Mouse (Mus musculus) kidney, postnatal 0 days (tissue): Measurements from ENCODE around the gene Elovl7. TPM values are rescaled to one million over a fixed set of nuclear protein-coding genes. Genes with fewer than 3 reads are reported as not detected.
A peak's percentile ranks its signal among the peaks of the same experiment; 100 is the strongest.

Experiments used
- ATAC-seq: fragments of 200-750 bp; cut with Nextera tagmentation; replicated peaks from 2 replicates; pipeline ENCODE4 v1.8.0; 2017; ENCODE audit warnings: low read depth, moderate number of reproducible peaks, moderate TSS enrichment, moderate library complexity; ENCODE audit not compliant: low FRiP score
- DNase-seq: peaks from one replicate; pipeline ENCODE4 v3.0.0-alpha.2; 2016; ENCODE audit warnings: low spot score
- H3K27ac ChIP-seq: fragments of 300-500 bp; sonication (generic); 2 replicates; pipeline ENCODE4 v1.5.1; 2014; ENCODE audit warnings: mild to moderate bottlenecking
- H3K27me3 ChIP-seq: fragments of 300-500 bp; sonication (generic); 2 replicates; pipeline ENCODE4 v1.6.1; 2014; ENCODE audit warnings: low read length, mixed read lengths; ENCODE audit not compliant: insufficient read depth
- H3K36me3 ChIP-seq: fragments of 300-500 bp; sonication (generic); 2 replicates; pipeline ENCODE4 v1.6.1; 2014; ENCODE audit warnings: low read length, mixed read lengths; ENCODE audit not compliant: insufficient read depth
- H3K4me1 ChIP-seq: fragments of 300-500 bp; sonication (generic); replicated peaks from 2 replicates; pipeline ENCODE4 v1.6.1; 2014; ENCODE audit warnings: antibody characterized with exemption, low read length, mixed read lengths; ENCODE audit not compliant: insufficient read depth
- H3K4me2 ChIP-seq: fragments of 300-500 bp; sonication (generic); 2 replicates; pipeline ENCODE4 v1.6.1; 2014; ENCODE audit warnings: mild to moderate bottlenecking, low read length, moderate library complexity, mixed read lengths
- H3K4me3 ChIP-seq: fragments of 300-500 bp; sonication (generic); replicated peaks from 2 replicates; pipeline ENCODE4 v1.5.1; 2014; ENCODE audit warnings: low read depth, low read length
- H3K9ac ChIP-seq: fragments of 300-500 bp; sonication (generic); 2 replicates; pipeline ENCODE4 v1.6.1; 2014; ENCODE audit warnings: low read depth, low read length
- H3K9me3 ChIP-seq: fragments of 300-500 bp; sonication (generic); replicated peaks from 2 replicates; pipeline ENCODE4 v1.6.1; 2016; ENCODE audit warnings: low read length, inconsistent platforms, mixed read lengths
- CTCF ChIP-seq: IDR thresholded peaks from 2 replicates; pipeline ENCODE4 v1.5.1; 2016; ENCODE audit warnings: antibody characterized with exemption, low read depth, mild to moderate bottlenecking, moderate library complexity
- WGBS: fragments of 180-500 bp; shearing (Covaris S2); extraction: QIAGEN DNeasy Blood & Tissue Kit; methylation state at CpG from one replicate; pipeline ENCODE4 v1.1.7; 2014; 5-methylcytosine and 5-hydroxymethylcytosine counted together
- polyA plus RNA-seq: library from polyadenylated mRNA; unstranded; fragments of >200 nt; fragmentation: Nextera tagmentation; extraction: Ambion mirVana; gene quantifications from 2 replicates; pipeline ENCODE4 v1.2.1, GENCODE M21; 2015

The Elovl7 gene
- polyA plus RNA-seq, 1 experiment from 2014 or later = 34.5 TPM

- H3K4me3 ChIP-seq = no peak overlapping the region
- H3K27ac ChIP-seq = no peak overlapping the region; the same call in 1 of the 2 replicates
- 89% methylated on average over 7 of the region's 7 CpGs for WGBS
- TF ChIP-seq CTCF = no peak
- H3K4me1 ChIP-seq = no peaks in the 10 kb centered on the region
- DNase-seq (no peak), ATAC-seq (no peak)
- H3K36me3 ChIP-seq = 0 out of 2 replicates have a peak, but pooled peaks cover 6% of the 10 kb centered on the region
- H3K9me3 ChIP-seq = no peaks in the 10 kb centered on the region
- no peak overlapping the region for H3K9ac ChIP-seq
- H3K27me3 ChIP-seq = no peaks in the 10 kb centered on the region
- no peak overlapping the region for H3K4me2 ChIP-seq
These were observed 112.8 kb downstream of the Elovl7 start for GRCm38 (mm10) chr13:108327047-108327446.

GRCm38 (mm10) chr13:108328406-108329180, 114.4 kb downstream of the Elovl7 start:
- H3K36me3 ChIP-seq = 0 out of 2 replicates have a peak, but pooled peaks cover 6% of the 10 kb centered on the region
- no peaks in the 10 kb centered on the region for H3K27me3 ChIP-seq
- H3K4me3 ChIP-seq = no peak overlapping the region
- WGBS = 86% methylated on average over 21 of the region's 21 CpGs
- H3K27ac ChIP-seq = no peak overlapping the region
- H3K4me2 ChIP-seq = no peak overlapping the region
- no peak overlapping the region for H3K9ac ChIP-seq
- H3K4me1 ChIP-seq = no peaks in the 10 kb centered on the region
- no peak for ATAC-seq
- no peak for DNase-seq
- TF ChIP-seq CTCF = no peak
- no peaks in the 10 kb centered on the region for H3K9me3 ChIP-seq

- peak; percentile 76 for DNase-seq
- no peak for ATAC-seq
- 61% methylated on average over 3 of the region's 3 CpGs for WGBS
These were observed 115.5 kb downstream of the Elovl7 start for GRCm38 (mm10) chr13:108329693-108330092.

More at GRCm38 (mm10) chr13:108329693-108330092, 115.5 kb downstream of the Elovl7 start:
- Histone ChIP-seq H3K9ac (no peak overlapping the region), H3K4me3 (no peak overlapping the region), H3K27ac (no peak overlapping the region), H3K36me3 (0 out of 2 replicates have a peak, but pooled peaks cover 6% of the 10 kb centered on the region), H3K4me2 (no peak overlapping the region), H3K4me1 (0 out of 2 replicates have a peak, but pooled peaks cover 2% of the 10 kb centered on the region), H3K9me3 (no peaks in the 10 kb centered on the region), H3K27me3 (no peaks in the 10 kb centered on the region)
- TF ChIP-seq CTCF = peak; percentile 79

Other genes starting within 250 kb of the Elovl7 start
- 90.2 and 95.4 TPM in 2 replicates for gene Smim15, start 170.0 kb upstream of the Elovl7 start, polyA plus RNA-seq
- gene Ndufaf2, start 55.8 kb upstream of the Elovl7 start, polyA plus RNA-seq = 79.3 and 87.4 TPM in 2 replicates
- gene Ercc8, start 55.7 kb upstream of the Elovl7 start, polyA plus RNA-seq = 11.6 and 11.7 TPM in 2 replicates
- 4.1 and 5.9 TPM in 2 replicates for gene Depdc1b, start 101.9 kb downstream of the Elovl7 start, polyA plus RNA-seq
- 7.1 and 8.5 TPM in 2 replicates for gene Pde4d, start 235.5 kb downstream of the Elovl7 start, polyA plus RNA-seq